Mouse (Mus musculus) lung, embryonic 14.5 days (tissue): ENCODE data around the gene Orc6. TPM values are rescaled to one million over a fixed set of nuclear protein-coding genes. Genes with fewer than 3 reads are reported as not detected.

Experiments
- ATAC-seq: fragments of 200-750 bp; cut with Nextera tagmentation; 2 replicates; pipeline ENCODE4 v1.8.0; 2017; ENCODE audit warnings: mild to moderate bottlenecking, moderate TSS enrichment, moderate library complexity; ENCODE audit not compliant: insufficient read depth
- DNase-seq: peaks from one replicate; pipeline ENCODE4 v3.0.0-alpha.2; 2015
- H3K27ac ChIP-seq: fragments of 300-500 bp; sonication (generic); 2 replicates; pipeline ENCODE4 v1.5.1; 2014; ENCODE audit warnings: low read depth, mild to moderate bottlenecking, moderate library complexity
- H3K27me3 ChIP-seq: fragments of 300-500 bp; sonication (generic); 2 replicates; pipeline ENCODE4 v1.6.1; 2014; ENCODE audit warnings: low read length, control low read depth; ENCODE audit not compliant: insufficient read depth
- H3K36me3 ChIP-seq: fragments of 300-500 bp; sonication (generic); 2 replicates; pipeline ENCODE4 v1.6.1; 2014; ENCODE audit warnings: control low read depth; ENCODE audit not compliant: insufficient read depth
- H3K4me1 ChIP-seq: fragments of 300-500 bp; sonication (generic); 2 replicates; pipeline ENCODE4 v1.6.1; 2014; ENCODE audit warnings: antibody characterized with exemption, control low read depth; ENCODE audit not compliant: insufficient read depth
- H3K4me2 ChIP-seq: fragments of 300-500 bp; sonication (generic); 2 replicates; pipeline ENCODE4 v1.6.1; 2014; ENCODE audit warnings: mild to moderate bottlenecking
- H3K4me3 ChIP-seq: fragments of 300-500 bp; sonication (generic); 2 replicates; pipeline ENCODE4 v1.5.1; 2014; ENCODE audit warnings: low read depth, low read length
- H3K9ac ChIP-seq: fragments of 300-500 bp; sonication (generic); 2 replicates; pipeline ENCODE4 v1.6.1; 2014
- H3K9me3 ChIP-seq: fragments of 300-500 bp; sonication (generic); 2 replicates; pipeline ENCODE4 v1.6.1; 2016; ENCODE audit warnings: low read depth, low read length, control low read depth
- CTCF ChIP-seq: IDR thresholded peaks from 2 replicates; pipeline ENCODE4 v1.5.1; 2016; ENCODE audit warnings: antibody characterized with exemption, low read depth
- WGBS: fragments of 180-500 bp; shearing (Covaris S2); extraction: QIAGEN DNeasy Blood & Tissue Kit; methylation state at CpG from one replicate; pipeline ENCODE4 v1.1.7; 2014; 5-methylcytosine and 5-hydroxymethylcytosine counted together
- polyA plus RNA-seq: library from polyadenylated mRNA; unstranded; fragments of >200 nt; fragmentation: Nextera tagmentation; extraction: Ambion mirVana; gene quantifications from 2 replicates; pipeline ENCODE4 v1.2.1, GENCODE M21; 2014

The Orc6 gene
- polyA plus RNA-seq, 1 experiment from 2014 or later, result 130 TPM

DNA sequence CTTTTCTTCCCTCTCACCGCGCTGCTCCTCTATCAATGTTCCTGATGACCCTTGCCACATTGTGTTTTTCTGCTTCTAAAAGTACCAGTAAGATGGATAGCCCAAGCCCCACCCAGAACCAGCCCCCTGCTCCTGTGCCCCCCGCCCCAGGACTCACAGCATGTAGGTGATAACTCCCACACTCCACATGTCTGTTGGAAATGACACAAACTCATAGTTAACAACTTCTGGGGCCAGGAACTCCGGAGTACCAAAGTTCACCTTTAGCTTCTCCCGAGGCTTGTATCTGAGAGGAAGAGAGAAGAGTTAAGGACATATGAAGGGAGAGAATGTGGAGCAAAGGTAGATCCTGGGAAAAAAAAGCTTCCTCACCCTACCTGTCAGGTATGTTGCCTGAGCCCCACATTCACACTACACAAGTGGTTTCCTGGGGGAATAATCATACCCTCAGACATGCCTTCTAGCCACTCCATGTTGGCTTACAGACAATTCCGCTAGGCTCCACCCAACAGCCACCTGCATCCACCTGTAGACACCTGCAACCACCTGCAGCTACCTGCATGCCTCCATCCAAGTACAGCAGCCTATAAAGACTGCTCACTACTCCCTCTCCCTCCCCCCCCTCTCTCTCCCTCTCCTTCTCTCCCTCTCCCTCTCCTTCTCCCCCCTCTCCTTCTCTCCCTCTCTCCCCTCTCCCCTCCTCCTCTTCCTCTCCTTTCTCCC is 36.9 kb downstream of the Orc6 start:
- Histone ChIP-seq H3K4me3 (no peak overlapping the region), H3K27ac (no peak overlapping the region), H3K9me3 (no peaks in the 10 kb centered on the region), H3K36me3 (no peaks in the 10 kb centered on the region), H3K4me1 (no peaks in the 10 kb centered on the region), H3K4me2 (no peak overlapping the region), H3K27me3 (no peaks in the 10 kb centered on the region), H3K9ac (no peak overlapping the region)
- TF ChIP-seq CTCF, result no peak
- no peak for ATAC-seq
- WGBS, result 71% methylated on average over 6 of the region's 6 CpGs
- no peak for DNase-seq

DNA sequence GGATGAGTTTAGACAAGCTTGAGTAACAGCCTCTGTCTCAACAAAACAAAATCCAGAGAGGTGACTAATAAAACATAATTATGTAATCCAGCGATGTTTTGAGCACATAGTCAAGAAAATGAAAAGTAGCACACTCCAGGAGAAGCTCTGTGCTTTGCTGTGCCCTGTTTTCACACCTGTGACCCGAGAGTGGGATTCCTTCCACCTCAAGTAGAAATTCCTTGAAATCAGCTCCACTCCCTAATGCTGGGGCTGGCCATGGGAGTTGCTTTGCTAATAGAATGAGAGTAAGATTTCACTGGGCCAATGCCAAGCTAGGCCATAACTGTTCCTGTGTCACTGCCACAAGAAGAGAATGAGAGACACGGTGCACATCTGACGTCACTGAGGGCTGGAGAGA is 38.2 kb downstream of the Orc6 start:
- no peaks in the 10 kb centered on the region for H3K4me1 ChIP-seq
- no peaks in the 10 kb centered on the region for H3K27me3 ChIP-seq
- no peak overlapping the region; the same call in 1 of the 2 replicates for H3K27ac ChIP-seq
- H3K9me3 ChIP-seq, result no peaks in the 10 kb centered on the region
- no peaks in the 10 kb centered on the region for H3K36me3 ChIP-seq
- peak; percentile 3 for DNase-seq
- no peak for TF ChIP-seq CTCF
- 50% methylated on average over 4 of the region's 4 CpGs for WGBS
- no peak overlapping the region for H3K4me3 ChIP-seq
- H3K4me2 ChIP-seq, result no peak overlapping the region
- no peak overlapping the region for H3K9ac ChIP-seq
- no peak for ATAC-seq

DNA sequence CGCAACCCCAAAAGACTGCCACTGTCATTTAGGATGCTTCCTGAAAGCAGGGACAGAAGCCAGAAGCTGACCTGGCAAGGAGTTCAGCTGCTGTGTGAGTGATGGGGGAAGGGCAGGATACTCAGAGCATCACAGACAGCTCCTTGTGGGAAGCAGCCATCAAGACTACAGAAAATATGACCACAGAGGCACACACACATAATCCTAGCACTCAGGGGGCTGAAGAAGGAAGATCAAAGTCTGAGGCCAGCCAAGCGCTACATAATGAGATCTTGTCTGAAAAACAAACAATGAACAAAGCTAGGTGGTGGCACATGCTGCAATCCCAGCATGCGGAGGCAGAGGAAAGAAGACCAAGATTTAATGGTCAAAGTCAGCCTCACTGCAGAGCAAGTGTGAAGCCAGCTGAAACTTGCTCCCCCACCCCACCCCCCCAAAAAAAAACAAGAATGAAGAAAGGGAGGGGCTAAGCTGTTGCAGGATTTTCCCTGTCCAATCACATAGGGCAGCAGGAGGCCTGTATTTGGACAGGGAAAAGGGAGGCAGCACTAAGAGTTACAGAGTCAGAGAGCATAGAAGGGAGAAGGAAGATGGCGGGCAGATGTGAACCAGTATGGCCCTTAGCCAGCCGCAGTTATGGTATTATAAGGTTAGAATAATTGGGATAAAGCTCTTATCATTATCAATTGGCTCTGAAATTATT is 40.6 kb downstream of the Orc6 start:
- Histone ChIP-seq H3K27me3 (no peaks in the 10 kb centered on the region), H3K4me1 (no peaks in the 10 kb centered on the region), H3K27ac (no peak overlapping the region), H3K9me3 (no peaks in the 10 kb centered on the region), H3K9ac (no peak overlapping the region), H3K4me3 (no peak overlapping the region), H3K36me3 (no peaks in the 10 kb centered on the region), H3K4me2 (no peak overlapping the region)
- TF ChIP-seq CTCF, result no peak
- ATAC-seq (no peak), DNase-seq (no peak)
- WGBS, result 55% methylated on average over 5 of the region's 5 CpGs

DNA sequence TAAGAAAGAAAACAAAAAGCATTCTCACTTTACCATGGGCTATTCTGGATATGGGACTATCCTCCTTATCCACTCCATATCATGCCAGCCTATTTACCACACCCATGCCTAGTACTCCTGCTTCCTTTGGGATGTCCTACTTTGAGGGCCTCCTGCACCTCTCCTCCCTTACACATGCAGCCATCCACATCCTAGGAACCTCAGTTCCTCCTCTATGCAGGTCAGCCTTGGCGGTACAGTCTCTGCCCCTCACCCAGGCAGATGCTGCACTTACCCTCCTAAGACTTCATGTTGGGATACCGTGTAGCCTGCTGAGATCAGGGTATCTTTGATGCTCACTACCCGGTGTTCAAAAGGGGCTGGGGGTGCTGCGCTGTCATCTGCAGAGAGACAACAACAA is 53.9 kb downstream of the Orc6 start:
- Histone ChIP-seq H3K9ac (no peak overlapping the region), H3K4me2 (no peak overlapping the region), H3K27ac (no peak overlapping the region), H3K36me3 (no peaks in the 10 kb centered on the region), H3K4me3 (no peak overlapping the region), H3K9me3 (no peaks in the 10 kb centered on the region), H3K27me3 (no peaks in the 10 kb centered on the region), H3K4me1 (no peaks in the 10 kb centered on the region)
- DNase-seq (no peak), ATAC-seq (no peak)
- 74% methylated on average over 4 of the region's 4 CpGs for WGBS
- TF ChIP-seq CTCF, result no peak

Other genes starting within 250 kb of the Orc6 start
- 23.1 and 23.7 TPM in 2 replicates for gene Fbxw9, start 239.6 kb upstream of the Orc6 start, polyA plus RNA-seq
- gene Gm5741, start 231.7 kb upstream of the Orc6 start, polyA plus RNA-seq, result 0.72 TPM in 1 of 2 replicates, not detected in the other
- 60.3 and 61.5 TPM in 2 replicates for gene Dhps, start 227.9 kb upstream of the Orc6 start, polyA plus RNA-seq
- gene Wdr83os, start 218.9 kb upstream of the Orc6 start, polyA plus RNA-seq, result 155 and 158 TPM in 2 replicates
- gene Wdr83, start 218.3 kb upstream of the Orc6 start, polyA plus RNA-seq, result 42.9 and 45.3 TPM in 2 replicates
- 32.7 and 33.9 TPM in 2 replicates for gene Man2b1, start 216.4 kb upstream of the Orc6 start, polyA plus RNA-seq
- gene Zfp791, start 176.5 kb upstream of the Orc6 start, polyA plus RNA-seq, result 1.7 and 2.3 TPM in 2 replicates
- gene Cks1brt, start 147.7 kb upstream of the Orc6 start, polyA plus RNA-seq, result not detected in 2 replicates
- not detected in 2 replicates for gene Olfr371, start 73.6 kb upstream of the Orc6 start, polyA plus RNA-seq
- 135 and 137 TPM in 2 replicates for gene Vps35, start 170 bp downstream of the Orc6 start, polyA plus RNA-seq
- 0.82 and 2.8 TPM in 2 replicates for gene Mylk3, start 86.7 kb downstream of the Orc6 start, polyA plus RNA-seq
- gene 4921524J17Rik, start 133.2 kb downstream of the Orc6 start, polyA plus RNA-seq, result 35.0 and 40.0 TPM in 2 replicates
- gene Gpt2, start 192.9 kb downstream of the Orc6 start, polyA plus RNA-seq, result 22.4 and 24.5 TPM in 2 replicates